Mouse (Mus musculus) embryonic stem cell, embryonic (primary cell): ENCODE results near the gene Pgd.

Source experiments
- CTCF ChIA-PET, 4 experiments: fragments of 300-600 bp in 2 of 4; fragments of 350-600 bp in 2 of 4; sonication (Branson Sonifier 250); formaldehyde crosslinking; loops; one replicate each; lab custom pipeline; 2022; ENCODE audit warnings: inconsistent platforms in 2 of 4; lab: Charles Lee
- POLR2A ChIA-PET, 4 experiments: fragments of 300-600 bp in 2 of 4; fragments of 350-600 bp in 2 of 4; sonication (Branson Sonifier 250); formaldehyde crosslinking; loops; one replicate each; lab custom pipeline; 2022; ENCODE audit warnings: antibody characterized with exemption in 4 of 4, inconsistent platforms in 1 of 4; lab: Charles Lee

Gene Pgd

DNA sequence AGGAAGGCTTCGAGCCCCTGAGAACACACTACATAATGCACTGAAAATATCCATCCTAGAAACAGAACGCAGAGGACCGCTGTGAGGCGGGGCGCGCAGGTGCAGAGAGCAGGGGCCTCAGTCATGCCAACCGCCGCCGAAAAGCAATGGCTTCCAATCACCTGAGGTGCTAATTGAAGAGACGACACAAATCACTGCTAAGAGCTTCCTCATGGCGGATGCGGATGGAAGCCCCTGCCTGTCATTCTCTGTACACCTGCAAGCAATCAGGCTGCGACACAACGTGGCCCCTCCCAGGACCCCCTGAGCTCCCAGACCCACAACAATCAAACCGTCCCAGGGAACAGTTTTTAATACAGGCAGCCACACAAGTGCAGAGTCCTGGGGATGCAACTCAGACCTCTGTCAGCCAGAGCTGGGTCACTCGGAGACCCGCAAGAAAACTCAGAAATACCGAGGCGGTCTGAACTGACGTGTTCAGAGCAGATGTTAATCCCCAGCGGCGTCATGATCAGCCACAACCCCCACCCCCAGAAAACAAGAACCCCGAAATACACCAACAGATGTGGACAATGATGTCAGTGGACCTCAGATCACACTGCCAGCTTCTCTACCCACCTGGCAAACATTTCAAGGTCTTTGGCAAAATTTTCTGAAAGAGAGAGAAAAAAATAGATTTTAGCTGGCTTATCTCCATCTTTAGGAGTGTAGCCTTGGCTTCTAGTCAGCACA is 35.4 kb downstream of the Pgd start:
- POLR2A ChIA-PET = interaction anchor here in 3 of 4 experiments (0.6 to 1.6 kb wide), 3 partner anchors 8 to 49 kb away, joined by 3 to 4 read pairs (median 4); partner anchors contain the start of gene Dffa (in 1 of the 3)
- CTCF ChIA-PET = interaction anchor here in 3 of 4 experiments (0.6 to 3.3 kb wide), 3 partner anchors 13 to 17 kb away, joined by 3 to 10 read pairs (median 5); no protein-coding TSS in a partner anchor

DNA sequence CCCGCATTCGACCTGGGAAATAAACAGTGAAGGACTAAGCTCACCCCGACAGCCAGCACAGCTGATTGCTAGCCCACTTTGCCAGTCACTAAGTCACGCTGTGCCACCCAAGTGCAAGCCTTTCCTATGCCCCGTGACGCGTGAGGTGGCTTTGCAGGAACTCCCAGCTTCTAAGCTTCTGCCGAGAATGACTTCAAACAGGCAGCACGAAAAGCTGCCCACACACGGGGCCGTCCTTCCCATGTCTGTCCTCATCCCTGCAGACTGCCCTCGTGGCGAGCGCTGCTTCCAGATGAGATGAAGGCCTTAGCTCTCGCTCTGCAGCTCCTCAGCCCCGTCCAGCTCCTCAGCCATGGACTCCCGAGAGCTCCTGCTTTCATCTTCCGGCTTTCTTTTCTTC is 38.1 kb downstream of the Pgd start:
- ChIA-PET CTCF (interaction anchor here in 2 of 4 experiments (0.6 to 1.3 kb wide), 4 partner anchors 27 to 183 kb away, joined by 3 read pairs; no protein-coding TSS in a partner anchor), POLR2A (interaction anchor here in 2 of 4 experiments (0.6 to 1.6 kb wide), 6 partner anchors 8 to 501 kb away, joined by 3 to 4 read pairs (median 4); partner anchors contain the start of genes Cenps (in 2 of the 2) and Tardbp (in 1 of the 2))

DNA sequence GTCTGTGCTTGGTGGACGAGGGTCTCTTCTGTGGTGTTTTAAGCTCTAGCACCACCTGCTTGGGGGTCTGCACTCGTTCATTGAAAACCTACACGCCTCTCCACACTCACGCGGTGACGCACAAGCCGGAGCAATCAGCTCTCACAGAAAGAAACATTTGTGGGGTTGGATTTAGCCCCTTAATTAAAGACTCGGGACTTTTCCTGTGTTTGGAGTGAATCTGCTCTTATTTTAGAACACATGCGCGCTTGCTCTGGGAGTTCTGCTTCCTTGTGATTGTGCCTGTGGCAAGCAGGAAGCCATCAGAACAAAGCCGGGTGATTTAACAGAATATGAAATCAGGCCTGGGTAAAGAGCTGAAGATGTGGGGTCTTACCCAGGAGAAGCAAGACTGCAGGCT is 39.9 kb downstream of the Pgd start, which contains the start of gene Cort:
TSS of gene Cort (minus strand) at position 101 of the 400 bp plus-strand sequence.
- ChIA-PET POLR2A (interaction anchor here in 2 of 4 experiments (0.6 to 1.8 kb wide), 4 partner anchors 22 to 198 kb away, joined by 3 to 4 read pairs (median 4); partner anchors contain the start of genes Dffa (in 1 of the 2) and Pgd (in 1 of the 2)), CTCF (interaction anchor here in 1 of 4 experiments (1.4 kb wide), 1 partner anchor 10 kb away, joined by 7 read pairs; the partner anchor contains the start of gene Cenps)

DNA sequence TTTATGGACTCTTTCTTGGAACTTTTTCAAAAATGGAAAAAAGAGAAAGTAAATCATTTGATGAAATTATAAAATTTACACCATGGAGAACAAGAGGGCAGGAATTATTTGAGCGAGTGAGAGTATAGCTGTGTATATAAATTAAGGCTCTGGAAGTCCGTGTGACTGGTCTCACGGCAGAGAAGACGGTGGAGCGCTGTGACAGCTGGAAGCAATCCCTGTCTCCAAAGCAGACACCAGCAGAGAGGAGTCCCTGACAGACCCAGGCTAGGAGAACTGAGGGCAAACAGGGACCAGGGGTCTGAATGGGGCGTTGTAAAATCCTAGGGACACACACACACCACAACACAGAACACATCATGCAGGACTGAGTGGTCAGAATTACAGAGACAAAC is 40.5 kb downstream of the Pgd start:
- CTCF ChIA-PET = no interaction called here
- POLR2A ChIA-PET = interaction anchor here in 2 of 4 experiments (0.6 to 3.7 kb wide), 5 partner anchors 8 to 194 kb away, joined by 3 to 13 read pairs (median 4); partner anchors contain the start of genes Cenps (in 1 of the 2), Dffa (in 1 of the 2) and Pgd (in 1 of the 2)

DNA sequence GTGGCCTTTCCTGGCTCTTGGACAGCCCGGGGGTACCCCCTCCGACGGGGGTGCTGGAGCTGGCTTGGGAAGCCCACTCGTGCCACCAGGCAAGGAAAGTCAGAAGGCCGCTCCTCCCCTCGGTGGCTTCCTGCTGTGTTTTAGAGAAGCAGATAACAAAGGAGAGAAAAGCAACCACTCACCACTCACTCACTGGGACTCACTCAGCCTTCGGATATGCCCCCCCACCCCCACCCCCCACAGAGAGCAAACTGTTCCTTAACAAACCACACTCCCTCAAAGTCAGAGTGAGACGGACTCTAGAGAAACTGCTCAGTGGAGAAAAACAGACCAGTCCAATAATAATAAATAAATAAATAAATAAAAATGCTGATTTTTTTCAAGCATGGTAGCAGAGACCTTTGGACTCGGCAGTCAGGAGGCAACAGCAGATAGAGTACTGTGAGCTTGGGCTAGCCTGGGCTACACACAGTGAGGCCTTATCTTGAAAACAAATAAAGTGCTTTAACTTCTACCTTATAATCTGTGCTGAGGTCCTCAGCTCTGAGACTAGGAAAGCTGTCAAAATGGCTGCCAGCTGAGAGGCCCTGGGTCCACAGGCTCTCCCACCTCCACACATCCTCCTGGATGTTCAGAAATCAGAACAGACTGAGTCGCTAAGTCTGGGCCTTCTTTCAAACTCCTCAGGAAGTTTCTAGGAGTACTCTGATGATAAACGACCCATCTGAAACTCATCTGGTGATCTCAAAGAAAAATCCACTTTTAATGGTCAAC is 41.0 kb downstream of the Pgd start:
- ChIA-PET POLR2A (interaction anchor here in 3 of 4 experiments (0.6 to 3.7 kb wide), 16 partner anchors 8 to 801 kb away, joined by 3 to 13 read pairs (median 4); partner anchors contain the start of genes Cenps (in 2 of the 3) and Dffa (in 1 of the 3)), CTCF (interaction anchor here in 2 of 4 experiments (0.6 to 1.1 kb wide), 3 partner anchors 19 to 396 kb away, joined by 3 to 8 read pairs (median 6); no protein-coding TSS in a partner anchor)

DNA sequence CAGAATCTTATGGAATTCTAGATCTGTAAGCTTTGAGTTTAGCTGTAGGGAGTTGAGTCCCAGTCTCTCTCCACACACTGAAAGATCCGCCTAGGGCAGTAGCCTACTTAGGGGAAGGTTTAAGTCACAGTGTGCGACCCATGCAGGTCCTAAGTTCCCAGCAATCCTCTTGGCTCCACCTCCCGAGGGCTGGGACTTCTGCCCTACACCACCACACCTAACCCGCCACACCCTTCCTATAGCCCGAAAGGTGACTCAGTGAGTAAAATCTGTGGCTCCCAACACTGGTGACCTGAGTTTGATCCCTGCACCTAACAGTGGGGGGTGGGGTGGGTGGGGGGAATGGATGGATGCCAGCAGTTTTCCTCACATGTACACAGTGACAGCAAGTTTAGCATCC is 43.1 kb downstream of the Pgd start:
- CTCF ChIA-PET = interaction anchor here in 2 of 4 experiments (0.7 to 0.8 kb wide), 2 partner anchors 14 to 442 kb away, joined by 3 to 6 read pairs; partner anchors contain the start of gene Cenps (in 1 of the 2)
- POLR2A ChIA-PET = interaction anchor here in 2 of 4 experiments (0.9 to 3.7 kb wide), 10 partner anchors 8 to 497 kb away, joined by 3 to 13 read pairs (median 3); partner anchors contain the start of genes Cenps (in 1 of the 2), Dffa (in 1 of the 2), Pgd (in 1 of the 2) and Tardbp (in 1 of the 2)

DNA sequence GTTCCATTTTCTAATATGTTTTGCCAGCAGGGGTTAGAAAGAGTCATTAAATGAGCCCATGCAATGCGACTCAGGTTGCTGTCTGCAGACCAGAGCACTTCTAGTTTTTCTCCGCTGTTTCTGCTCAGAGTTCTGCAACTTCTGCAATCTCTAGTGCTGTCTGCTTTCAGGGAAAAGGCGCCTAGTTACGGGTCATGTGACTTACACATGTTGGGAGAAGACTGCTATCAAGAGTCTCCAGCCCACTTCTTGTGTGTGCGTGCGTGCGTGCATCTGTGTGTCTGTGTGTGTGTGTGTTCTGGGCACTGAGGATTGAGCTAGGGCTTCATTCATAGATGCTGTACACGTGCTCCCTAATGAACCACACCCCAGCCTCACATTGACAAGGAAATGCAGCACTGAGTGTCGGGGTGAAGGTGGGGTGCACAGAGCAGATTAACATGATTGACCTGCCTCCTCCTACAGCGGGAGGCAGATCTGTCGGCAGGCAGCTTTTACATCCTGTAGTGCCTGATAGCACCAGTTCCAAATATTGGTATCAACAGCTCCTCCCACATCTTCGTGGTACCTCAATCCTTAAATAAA is 46.5 kb downstream of the Pgd start:
- ChIA-PET CTCF (interaction anchor here in 2 of 4 experiments (0.7 kb wide), 3 partner anchors 44 to 46 kb away, joined by 3 to 5 read pairs (median 3); no protein-coding TSS in a partner anchor), POLR2A (interaction anchor here in 3 of 4 experiments (0.6 to 1.2 kb wide), 4 partner anchors 16 to 55 kb away, joined by 3 to 5 read pairs (median 3); partner anchors contain the start of gene Dffa (in 1 of the 3))

DNA sequence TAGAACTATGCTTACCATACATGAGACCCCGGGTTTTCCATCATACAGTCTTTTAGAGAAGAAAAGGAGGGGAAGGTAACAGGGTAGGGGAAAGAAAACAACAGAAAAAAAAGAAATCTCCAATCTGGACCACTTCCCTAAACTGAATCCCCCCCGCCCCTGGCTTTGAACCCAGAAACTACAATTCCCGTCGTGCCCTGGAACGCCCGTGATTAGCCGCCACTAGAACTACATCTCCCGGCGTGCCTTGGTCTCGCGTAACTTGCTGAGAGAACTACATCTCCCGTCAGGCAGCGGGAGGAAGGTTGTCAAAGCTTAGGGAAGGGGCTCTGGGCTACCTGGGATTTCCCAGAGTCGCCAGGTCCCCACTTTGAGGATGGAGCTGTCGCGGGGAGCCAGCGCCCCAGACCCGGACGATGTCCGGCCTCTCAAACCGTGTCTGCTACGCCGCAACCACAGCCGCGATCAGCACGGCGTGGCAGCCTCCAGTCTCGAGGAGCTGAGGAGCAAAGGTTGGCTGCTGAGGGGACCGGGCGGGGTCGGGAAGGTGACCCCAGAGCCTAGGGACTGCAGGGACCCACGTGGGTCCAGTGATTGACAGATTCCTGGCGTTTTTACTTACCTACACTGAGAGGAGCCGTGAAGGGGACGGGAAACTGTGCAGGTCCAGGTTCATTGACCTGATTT is 62.6 kb downstream of the Pgd start, which contains the start of gene Dffa:
TSS of gene Dffa (plus strand) at position 272 of the 687 bp plus-strand sequence.
- CTCF ChIA-PET = interaction anchor here in 3 of 4 experiments (0.6 to 1.6 kb wide), 6 partner anchors 20 to 460 kb away, joined by 3 to 5 read pairs (median 4); no protein-coding TSS in a partner anchor
- POLR2A ChIA-PET = interaction anchor here in 3 of 4 experiments (0.5 to 1.6 kb wide), 23 partner anchors 8 to 1698 kb away, joined by 3 to 7 read pairs (median 3); partner anchors contain the start of genes Tardbp (in 3 of the 3), Cort (in 1 of the 3) and Pgd (in 1 of the 3)

DNA sequence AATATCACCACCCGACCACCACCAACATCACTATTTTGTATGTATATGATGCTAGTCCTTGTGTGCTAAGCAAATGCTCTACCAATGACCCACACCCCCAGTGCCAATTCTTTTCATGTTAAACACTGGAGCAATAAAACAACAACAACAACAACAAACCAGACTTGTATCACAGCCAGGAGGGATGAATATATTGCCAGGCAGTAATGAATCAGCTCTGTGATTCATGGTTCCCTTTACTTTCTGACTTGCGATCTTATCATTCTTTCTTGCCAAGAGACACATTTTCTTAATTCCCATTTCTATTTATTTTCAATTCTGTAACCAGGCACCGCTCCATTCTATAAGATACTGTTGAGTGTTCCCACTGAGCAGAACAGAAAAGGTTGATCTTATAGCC is 65.1 kb downstream of the Pgd start:
- CTCF ChIA-PET = no interaction called here
- POLR2A ChIA-PET = interaction anchor here in 1 of 4 experiments (0.8 kb wide), 1 partner anchor 25 kb away, joined by 3 read pairs; no protein-coding TSS in a partner anchor

DNA sequence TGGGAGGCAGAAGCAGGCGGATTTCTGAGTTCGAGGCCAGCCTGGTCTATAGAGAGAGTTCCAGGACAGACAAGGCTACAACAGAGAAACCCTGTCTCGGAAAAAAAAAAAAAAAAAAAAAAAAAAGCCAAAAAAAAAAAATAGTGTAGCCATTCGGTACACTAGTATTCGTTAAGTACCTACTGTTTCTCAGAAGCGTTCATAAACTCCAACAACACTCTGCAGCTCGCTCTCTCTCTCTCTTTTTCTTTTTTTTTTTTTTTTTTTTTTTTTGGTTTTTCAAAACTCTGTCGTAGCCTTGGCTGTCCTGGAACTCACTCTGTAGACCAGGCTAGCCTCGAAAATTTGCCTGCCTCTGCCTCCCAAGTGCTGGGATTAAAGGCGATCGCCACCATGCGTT is 66.1 kb downstream of the Pgd start:
- ChIA-PET POLR2A (interaction anchor here in 1 of 4 experiments (0.6 to 0.8 kb wide), 4 partner anchors 24 to 931 kb away, joined by 3 to 4 read pairs (median 3); no protein-coding TSS in a partner anchor), CTCF (interaction anchor here in 1 of 4 experiments (0.6 kb wide), 1 partner anchor 8 kb away, joined by 3 read pairs; no protein-coding TSS in a partner anchor)
